Mouse (Mus musculus): ENCODE data around the gene Ppm1k. TPM values are rescaled to one million over a fixed set of nuclear protein-coding genes. Genes with fewer than 3 reads are reported as not detected.

The Ppm1k gene
- 4.7 and 6.5 TPM in 2 replicates for polyA plus RNA-seq (2014; fragmentation: Nextera tagmentation; extraction: Ambion mirVana)

DNA sequence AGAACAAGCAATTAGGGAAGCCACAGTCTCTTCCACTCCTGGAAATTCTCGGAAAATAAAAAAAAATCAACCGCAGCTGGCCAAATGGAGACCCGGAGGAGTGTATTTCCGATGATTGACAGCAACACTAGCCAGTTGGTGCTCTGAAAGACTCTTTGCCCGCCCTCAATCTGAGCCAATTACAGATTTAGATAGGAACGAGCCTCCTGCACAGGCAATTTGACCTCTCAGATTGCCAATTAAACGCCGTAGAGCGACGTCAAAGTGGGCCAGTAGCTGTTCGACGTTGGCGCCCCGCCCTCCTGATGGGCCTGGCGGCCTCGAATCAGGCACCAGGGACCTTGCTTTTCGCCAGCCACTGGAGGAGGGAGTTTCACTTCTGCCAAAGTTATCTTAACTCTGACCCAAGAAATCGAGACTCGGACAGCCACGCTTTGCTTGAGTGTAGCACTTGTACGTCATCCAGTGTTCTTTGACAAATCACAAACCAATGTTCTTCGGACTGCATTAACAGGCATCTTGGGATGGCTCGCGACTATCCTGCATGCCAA, at the start of gene Ppm1k:
Gene Ppm1k, minus strand, starts transcription at position 83 of the 551 bp plus-strand sequence.
- Histone ChIP-seq H3K4me1 (ENCODE audit: control insufficient read depth, insufficient read depth, low read length) (peaks cover 5% of the 10 kb centered on the region; the same call in 1 of the 2 replicates), H3K27me3 (ENCODE audit: control insufficient read depth, insufficient read depth, low read length) (no peaks in the 10 kb centered on the region), H3K9me3 (ENCODE audit: control insufficient read depth, low read depth, low read length) (no peaks in the 10 kb centered on the region), H3K4me3 (ENCODE audit: low read depth, low read length) (peak within 1 kb of the TSS; percentile 71), H3K36me3 (ENCODE audit: control insufficient read depth, insufficient read depth, low read length) (no peaks in the 10 kb centered on the region), H3K9ac (replicated peaks; ENCODE audit: low read depth, low read length) (peak within 1 kb of the TSS; percentile 43), H3K4me2 (replicated peaks; ENCODE audit: low read depth, low read length) (peak within 1 kb of the TSS; percentile 69), H3K27ac (ENCODE audit: low read length) (peak within 1 kb of the TSS; percentile 87)
- ATAC-seq (ENCODE audit: insufficient number of reproducible peaks, insufficient read depth, low FRiP score, low read depth) = peak; percentile 98
- WGBS = under 1% methylated on average over 24 of the region's 24 CpGs

DNA sequence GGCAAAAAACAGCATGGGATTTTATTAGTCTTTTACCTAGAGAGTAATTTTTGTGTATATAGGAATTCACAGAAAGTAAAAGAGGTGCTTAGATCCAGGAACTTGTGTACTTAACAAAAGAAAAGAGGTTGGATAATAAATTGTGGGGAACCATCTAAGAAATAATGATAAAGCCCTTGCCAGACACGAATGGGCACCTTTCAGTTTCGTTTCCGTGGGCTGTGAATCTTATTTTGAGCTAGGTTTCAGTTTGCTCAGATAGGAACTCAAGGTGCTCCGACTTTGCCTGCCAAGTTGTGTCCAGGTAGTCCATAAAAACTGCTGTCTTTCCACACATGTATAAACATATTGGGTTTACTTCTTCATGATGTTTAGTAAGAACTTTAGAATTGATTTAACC, 47.1 kb upstream of the Ppm1k start:
- Histone ChIP-seq H3K27me3 (ENCODE audit: control insufficient read depth, insufficient read depth, low read length) (no peaks in the 10 kb centered on the region), H3K27ac (ENCODE audit: low read length) (no peak overlapping the region), H3K36me3 (ENCODE audit: control insufficient read depth, insufficient read depth, low read length) (no peaks in the 10 kb centered on the region), H3K4me2 (replicated peaks; ENCODE audit: low read depth, low read length) (no peak overlapping the region), H3K4me1 (ENCODE audit: control insufficient read depth, insufficient read depth, low read length) (no peaks in the 10 kb centered on the region), H3K9me3 (ENCODE audit: control insufficient read depth, low read depth, low read length) (no peaks in the 10 kb centered on the region), H3K4me3 (ENCODE audit: low read depth, low read length) (no peak overlapping the region), H3K9ac (replicated peaks; ENCODE audit: low read depth, low read length) (no peak overlapping the region)
- ATAC-seq (ENCODE audit: insufficient number of reproducible peaks, insufficient read depth, low FRiP score, low read depth) = no peak
- 70% methylated on average over 4 of the region's 4 CpGs for WGBS

DNA sequence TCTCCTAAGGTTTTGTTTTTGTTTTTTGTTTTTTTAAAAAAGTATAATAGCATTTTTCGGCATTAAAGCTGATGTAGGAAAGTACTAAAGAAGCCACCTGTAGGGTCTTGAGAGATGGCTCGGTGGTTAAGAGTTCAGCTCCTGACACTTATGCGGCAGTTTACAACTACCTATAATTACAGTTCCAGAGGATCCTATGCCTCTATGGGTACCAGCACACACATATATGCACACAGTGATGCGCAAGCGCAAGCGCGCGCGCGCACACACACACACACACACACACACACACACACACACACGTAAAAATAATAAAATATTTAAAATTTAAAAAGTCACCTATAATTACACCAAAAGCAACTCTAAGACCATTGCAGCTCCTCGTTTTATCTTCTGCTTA, 46.3 kb upstream of the Ppm1k start:
- Histone ChIP-seq H3K4me1 (ENCODE audit: control insufficient read depth, insufficient read depth, low read length) (no peaks in the 10 kb centered on the region), H3K36me3 (ENCODE audit: control insufficient read depth, insufficient read depth, low read length) (no peaks in the 10 kb centered on the region), H3K27me3 (ENCODE audit: control insufficient read depth, insufficient read depth, low read length) (no peaks in the 10 kb centered on the region), H3K9ac (replicated peaks; ENCODE audit: low read depth, low read length) (no peak overlapping the region), H3K9me3 (ENCODE audit: control insufficient read depth, low read depth, low read length) (no peaks in the 10 kb centered on the region), H3K4me3 (ENCODE audit: low read depth, low read length) (peak overlapping the region; percentile 55), H3K27ac (ENCODE audit: low read length) (no peak overlapping the region), H3K4me2 (replicated peaks; ENCODE audit: low read depth, low read length) (peak overlapping the region; percentile 83)
- WGBS = 87% methylated on average over 12 of the region's 12 CpGs
- ATAC-seq (ENCODE audit: insufficient number of reproducible peaks, insufficient read depth, low FRiP score, low read depth) = no peak

DNA sequence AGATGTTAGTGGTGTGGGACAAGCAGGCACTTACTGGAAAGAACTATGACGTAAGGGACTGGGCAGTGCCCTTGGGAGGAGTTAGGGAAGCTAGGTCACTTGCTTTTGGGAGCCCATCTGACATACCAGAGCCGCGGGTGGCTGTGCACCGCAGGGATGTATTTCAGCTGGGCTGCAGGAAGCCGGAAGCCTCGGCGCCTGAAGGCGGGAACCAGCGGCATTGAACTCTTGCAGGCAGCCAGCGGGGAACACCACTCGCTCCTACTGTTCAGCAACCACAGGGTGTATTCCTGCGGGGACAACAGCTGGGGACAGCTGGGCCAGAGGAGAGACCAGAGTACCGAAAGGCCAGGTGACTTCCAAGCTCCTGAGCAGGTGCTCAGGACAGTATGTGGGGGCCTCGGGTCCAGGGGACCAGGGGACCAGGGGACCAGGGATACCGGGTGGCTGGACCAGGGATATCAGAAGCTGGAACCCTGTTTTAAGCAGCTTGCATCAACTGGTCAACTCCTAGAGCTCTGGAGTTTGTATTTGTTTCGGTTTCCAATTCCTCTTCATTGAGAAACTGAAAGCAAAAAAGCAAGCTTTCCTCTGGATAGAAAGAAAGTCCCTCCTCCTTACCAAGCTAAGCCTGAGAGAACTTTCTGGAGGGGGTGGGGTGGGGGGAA, 45.7 kb upstream of the Ppm1k start, which contains the start of gene Herc6:
Gene Herc6, plus strand, starts transcription at position 120 of the 668 bp plus-strand sequence.
- no peaks in the 10 kb centered on the region for H3K36me3 ChIP-seq (ENCODE audit: control insufficient read depth, insufficient read depth, low read length)

DNA sequence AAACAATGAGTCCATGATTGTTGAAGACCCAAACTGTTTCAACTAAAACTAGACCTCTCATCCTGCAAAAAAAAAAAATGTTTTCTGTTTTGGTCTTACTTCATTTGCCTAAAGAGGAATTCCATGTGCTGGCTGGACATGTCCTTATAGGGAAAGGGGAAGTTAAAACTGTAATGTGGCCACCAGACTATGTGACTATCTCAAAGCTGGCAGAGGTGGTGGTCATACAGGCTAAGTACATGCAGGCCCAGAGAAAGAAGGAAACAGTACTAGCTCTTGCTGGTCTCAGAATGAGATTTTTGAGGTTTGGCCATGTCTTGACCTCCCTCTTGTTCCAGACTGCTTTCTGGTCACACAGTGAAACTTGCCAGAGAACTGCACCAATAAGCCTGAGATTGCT, 36.3 kb upstream of the Ppm1k start:
- H3K27ac ChIP-seq (ENCODE audit: low read length) = no peak overlapping the region
- no peaks in the 10 kb centered on the region for H3K27me3 ChIP-seq (ENCODE audit: control insufficient read depth, insufficient read depth, low read length)
- ATAC-seq (ENCODE audit: insufficient number of reproducible peaks, insufficient read depth, low FRiP score, low read depth) = no peak
- no peak overlapping the region for H3K9ac ChIP-seq (replicated peaks; ENCODE audit: low read depth, low read length)
- no peaks in the 10 kb centered on the region for H3K4me1 ChIP-seq (ENCODE audit: control insufficient read depth, insufficient read depth, low read length)
- no peak overlapping the region for H3K4me3 ChIP-seq (ENCODE audit: low read depth, low read length)
- H3K36me3 ChIP-seq (ENCODE audit: control insufficient read depth, insufficient read depth, low read length) = no peaks in the 10 kb centered on the region
- H3K4me2 ChIP-seq (replicated peaks; ENCODE audit: low read depth, low read length) = no peak overlapping the region
- H3K9me3 ChIP-seq (ENCODE audit: control insufficient read depth, low read depth, low read length) = no peaks in the 10 kb centered on the region

More for the DNA sequence above, 45.7 kb upstream of the Ppm1k start, which contains the start of gene Herc6:
- peak within 1 kb of the TSS; percentile 83 for H3K4me2 ChIP-seq (replicated peaks; ENCODE audit: low read depth, low read length)
- 2% methylated on average over 16 of the region's 16 CpGs for WGBS
- H3K9ac ChIP-seq (replicated peaks; ENCODE audit: low read depth, low read length) = peak within 1 kb of the TSS; percentile 52; the same call in 1 of the 2 replicates
- no peaks in the 10 kb centered on the region for H3K27me3 ChIP-seq (ENCODE audit: control insufficient read depth, insufficient read depth, low read length)
- no peaks in the 10 kb centered on the region for H3K9me3 ChIP-seq (ENCODE audit: control insufficient read depth, low read depth, low read length)
- H3K4me1 ChIP-seq (ENCODE audit: control insufficient read depth, insufficient read depth, low read length) = no peaks in the 10 kb centered on the region
- peak; percentile 87 for ATAC-seq (ENCODE audit: insufficient number of reproducible peaks, insufficient read depth, low FRiP score, low read depth)
- H3K27ac ChIP-seq (ENCODE audit: low read length) = peak within 1 kb of the TSS; percentile 72
- peak within 1 kb of the TSS; percentile 55 for H3K4me3 ChIP-seq (ENCODE audit: low read depth, low read length)

DNA sequence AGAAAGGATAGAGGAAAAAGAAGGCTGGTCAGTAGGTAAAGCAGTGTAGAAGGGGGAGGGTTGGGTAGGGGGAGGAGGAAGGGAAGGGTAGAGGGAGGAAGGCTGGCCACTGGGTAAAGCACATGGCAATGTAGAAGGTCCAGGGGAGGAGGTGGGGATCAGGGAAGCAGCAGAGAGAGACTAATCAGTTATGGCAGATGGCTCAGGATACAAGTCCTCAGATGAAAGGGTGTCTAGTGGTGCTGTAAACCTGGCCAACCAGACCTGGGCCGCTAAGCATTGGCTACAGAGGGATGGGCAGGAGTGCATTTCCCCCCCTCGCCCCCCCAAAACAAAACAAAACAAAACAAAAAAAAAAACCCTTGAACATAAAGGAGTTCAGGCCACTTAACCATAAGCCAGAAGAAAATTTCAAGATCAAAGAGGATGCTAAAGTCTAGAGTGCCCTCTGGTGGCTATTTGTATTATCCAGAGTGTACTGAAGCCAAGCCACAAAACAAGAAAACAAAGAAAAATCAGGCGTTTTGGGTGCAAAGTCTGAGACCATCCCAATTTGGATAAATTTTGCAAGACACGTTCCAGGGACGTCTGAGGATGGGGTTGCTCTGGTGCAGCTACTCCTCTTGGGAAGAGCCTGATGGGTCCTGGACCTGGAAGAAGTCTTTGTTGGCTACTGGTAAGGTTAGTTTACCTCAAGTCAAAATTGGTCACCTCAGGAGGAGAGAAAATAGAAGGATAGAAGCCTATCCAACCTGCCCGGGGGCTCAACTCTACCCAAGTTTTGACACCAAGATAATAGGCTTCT, 35.1 kb upstream of the Ppm1k start:
- WGBS = 14% methylated on average over 6 of the region's 6 CpGs
- H3K9me3 ChIP-seq (ENCODE audit: control insufficient read depth, low read depth, low read length) = no peaks in the 10 kb centered on the region

DNA sequence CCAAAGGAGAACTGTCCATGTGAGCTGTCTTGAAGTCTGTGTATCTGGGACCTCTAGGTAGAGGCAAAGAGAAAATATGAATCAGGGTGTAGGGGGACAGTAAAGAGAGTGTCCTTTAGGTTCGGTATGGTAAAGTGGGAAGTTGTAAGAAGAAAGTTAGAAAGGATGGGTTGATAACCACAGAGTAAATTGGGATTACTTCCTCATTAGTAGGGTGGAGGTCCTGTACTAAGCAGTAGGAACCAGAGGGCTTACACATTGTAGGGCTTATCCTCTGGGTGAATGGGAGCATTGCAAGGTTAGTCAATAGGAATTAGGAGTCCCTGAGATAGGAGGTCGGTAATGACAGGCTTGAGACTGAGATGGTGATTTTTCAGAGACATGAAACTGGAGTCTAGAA, 32.4 kb upstream of the Ppm1k start:
- no peaks in the 10 kb centered on the region for H3K9me3 ChIP-seq (ENCODE audit: control insufficient read depth, low read depth, low read length)
- H3K27me3 ChIP-seq (ENCODE audit: control insufficient read depth, insufficient read depth, low read length) = no peaks in the 10 kb centered on the region
- 93% methylated on average over 2 of the region's 2 CpGs for WGBS

More for the DNA sequence above, 35.1 kb upstream of the Ppm1k start:
- no peak overlapping the region for H3K9ac ChIP-seq (replicated peaks; ENCODE audit: low read depth, low read length)
- H3K36me3 ChIP-seq (ENCODE audit: control insufficient read depth, insufficient read depth, low read length) = no peaks in the 10 kb centered on the region
- H3K27ac ChIP-seq (ENCODE audit: low read length) = no peak overlapping the region
- no peaks in the 10 kb centered on the region for H3K4me1 ChIP-seq (ENCODE audit: control insufficient read depth, insufficient read depth, low read length)
- no peak for ATAC-seq (ENCODE audit: insufficient number of reproducible peaks, insufficient read depth, low FRiP score, low read depth)
- no peak overlapping the region for H3K4me2 ChIP-seq (replicated peaks; ENCODE audit: low read depth, low read length)
- no peaks in the 10 kb centered on the region for H3K27me3 ChIP-seq (ENCODE audit: control insufficient read depth, insufficient read depth, low read length)
- H3K4me3 ChIP-seq (ENCODE audit: low read depth, low read length) = no peak overlapping the region

DNA sequence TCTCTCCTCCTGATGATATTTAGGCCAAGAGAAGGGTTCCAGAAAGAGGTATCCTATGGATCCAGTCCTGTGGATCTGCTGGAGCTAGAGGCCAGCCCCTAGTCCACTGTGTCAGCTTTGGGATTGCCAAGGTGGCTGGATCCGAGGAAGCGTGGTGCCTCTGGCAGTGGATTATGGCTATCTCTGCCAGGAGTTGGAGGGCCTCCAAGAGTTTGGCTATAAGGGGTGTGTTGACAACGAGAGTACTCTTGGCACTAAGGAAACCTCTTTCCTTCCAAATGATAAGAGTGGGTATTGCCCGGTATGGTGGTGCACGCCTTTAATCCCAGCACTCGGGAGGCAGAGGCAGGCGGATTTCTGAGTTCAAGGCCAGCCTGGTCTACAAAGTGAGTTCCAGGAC, 30.2 kb upstream of the Ppm1k start:
- no peaks in the 10 kb centered on the region for H3K36me3 ChIP-seq (ENCODE audit: control insufficient read depth, insufficient read depth, low read length)
- H3K4me2 ChIP-seq (replicated peaks; ENCODE audit: low read depth, low read length) = no peak overlapping the region
- no peaks in the 10 kb centered on the region for H3K4me1 ChIP-seq (ENCODE audit: control insufficient read depth, insufficient read depth, low read length)
- H3K27me3 ChIP-seq (ENCODE audit: control insufficient read depth, insufficient read depth, low read length) = no peaks in the 10 kb centered on the region
- no peak overlapping the region for H3K4me3 ChIP-seq (ENCODE audit: low read depth, low read length)
- WGBS = 92% methylated on average over 7 of the region's 7 CpGs
- H3K9ac ChIP-seq (replicated peaks; ENCODE audit: low read depth, low read length) = no peak overlapping the region
- ATAC-seq (ENCODE audit: insufficient number of reproducible peaks, insufficient read depth, low FRiP score, low read depth) = no peak
- H3K27ac ChIP-seq (ENCODE audit: low read length) = no peak overlapping the region
- no peaks in the 10 kb centered on the region for H3K9me3 ChIP-seq (ENCODE audit: control insufficient read depth, low read depth, low read length)

More for the DNA sequence above, 32.4 kb upstream of the Ppm1k start:
- Histone ChIP-seq H3K9ac (replicated peaks; ENCODE audit: low read depth, low read length) (no peak overlapping the region), H3K4me1 (ENCODE audit: control insufficient read depth, insufficient read depth, low read length) (no peaks in the 10 kb centered on the region), H3K4me2 (replicated peaks; ENCODE audit: low read depth, low read length) (no peak overlapping the region), H3K27ac (ENCODE audit: low read length) (no peak overlapping the region), H3K4me3 (ENCODE audit: low read depth, low read length) (no peak overlapping the region), H3K36me3 (ENCODE audit: control insufficient read depth, insufficient read depth, low read length) (no peaks in the 10 kb centered on the region)
- ATAC-seq (ENCODE audit: insufficient number of reproducible peaks, insufficient read depth, low FRiP score, low read depth) = no peak
